Mouse (Mus musculus) gastrocnemius, adult 18-20 months (tissue): Measurements from ENCODE around the gene Frmpd4. TPM values are rescaled to one million over a fixed set of nuclear protein-coding genes. Genes with fewer than 3 reads are reported as not detected.

Experiments used
- DNase-seq: peaks from one replicate; pipeline ENCODE4 v3.0.0; 2021; ENCODE audit warnings: low spot score
- total RNA-seq, 2 experiments: library from RNA; stranded (reverse); gene quantifications; 2 replicates each; pipeline ENCODE4 v1.2.3; 2021

The Frmpd4 gene
- total RNA-seq, 2 experiments from 2014 or later, result 0.05 to 0.09 TPM

GRCm38 (mm10) chrX:168141051-168141450 lies 436.0 kb downstream of the Frmpd4 start:
- no peak for DNase-seq

GRCm38 (mm10) chrX:168124043-168124442 lies 453.0 kb downstream of the Frmpd4 start:
- no peak for DNase-seq

GRCm38 (mm10) chrX:168123589-168123965 lies 453.5 kb downstream of the Frmpd4 start:
- no peak for DNase-seq

GRCm38 (mm10) chrX:168122806-168123588 lies 454.0 kb downstream of the Frmpd4 start:
- DNase-seq, result no peak

- DNase-seq, result no peak
Observed at GRCm38 (mm10) chrX:168041589-168041988, 535.4 kb downstream of the Frmpd4 start.

GRCm38 (mm10) chrX:168020574-168021145 lies 556.4 kb downstream of the Frmpd4 start:
- DNase-seq, result no peak

GRCm38 (mm10) chrX:168017792-168018191 lies 559.2 kb downstream of the Frmpd4 start:
- DNase-seq, result no peak

GRCm38 (mm10) chrX:167984835-167985234 lies 592.2 kb downstream of the Frmpd4 start:
- DNase-seq, result no peak

- DNase-seq, result no peak
Observed at GRCm38 (mm10) chrX:167951207-167951606, 625.8 kb downstream of the Frmpd4 start.

GRCm38 (mm10) chrX:167909483-167909882 lies 667.5 kb downstream of the Frmpd4 start:
- no peak for DNase-seq

- DNase-seq, result no peak
Observed at GRCm38 (mm10) chrX:167901046-167901445, 676.0 kb downstream of the Frmpd4 start.

GRCm38 (mm10) chrX:167854821-167855220 lies 722.2 kb downstream of the Frmpd4 start:
- DNase-seq, result no peak

GRCm38 (mm10) chrX:167832543-167832942 lies 744.5 kb downstream of the Frmpd4 start:
- no peak for DNase-seq

- DNase-seq, result no peak
Observed at GRCm38 (mm10) chrX:167828456-167828855, 748.6 kb downstream of the Frmpd4 start.

- DNase-seq, result peak; percentile 1
Observed at GRCm38 (mm10) chrX:167817363-167817762, 759.7 kb downstream of the Frmpd4 start.

GRCm38 (mm10) chrX:167810120-167810519 lies 766.9 kb downstream of the Frmpd4 start:
- no peak for DNase-seq

GRCm38 (mm10) chrX:167808572-167808971 lies 768.5 kb downstream of the Frmpd4 start:
- DNase-seq, result no peak

GRCm38 (mm10) chrX:167788737-167789136 lies 788.3 kb downstream of the Frmpd4 start:
- DNase-seq, result no peak

- no peak for DNase-seq
Observed at GRCm38 (mm10) chrX:167783526-167783925, 793.5 kb downstream of the Frmpd4 start.

GRCm38 (mm10) chrX:167719564-167719981 lies 857.5 kb downstream of the Frmpd4 start:
- no peak for DNase-seq

GRCm38 (mm10) chrX:167719092-167719491 lies 857.9 kb downstream of the Frmpd4 start:
- no peak for DNase-seq

- no peak for DNase-seq
Observed at GRCm38 (mm10) chrX:167654806-167655495, 922.1 kb downstream of the Frmpd4 start.
